Mouse (Mus musculus) left cerebral cortex, postnatal 36 days (tissue): Measurements from ENCODE around the gene Epn1. TPM values are rescaled to one million over a fixed set of nuclear protein-coding genes. Genes with fewer than 3 reads are reported as not detected.

Experiments
- DNase-seq, 2 experiments: peaks; one replicate each; pipeline ENCODE4 v3.0.0; 2021 to 2022; ENCODE audit warnings: low spot score in 2 of 2, mixed read lengths in 1 of 2
- intact Hi-C: fragments of 180-260 bp; cut with DNase I; formaldehyde crosslinking; loops from one replicate; pipeline ENCODE4 v1.15.1; 2025
- total RNA-seq, 2 experiments: library from RNA; stranded (reverse); gene quantifications; 2 replicates each; pipeline ENCODE4 v1.2.3; 2021

The Epn1 gene
- total RNA-seq, 2 experiments from 2014 or later: 435 to 530 TPM

GRCm38 (mm10) chr7:5086921-5087440, 6.9 kb downstream of the Epn1 start:
- no peak for DNase-seq
- intact Hi-C loops: loop anchor here (10.0 kb wide), 1 partner anchor 1442 kb away; the partner anchor contains the start of gene Cnot3

GRCm38 (mm10) chr7:5087886-5088285, 7.9 kb downstream of the Epn1 start:
- no peak for DNase-seq
- intact Hi-C loops: loop anchor here (10.0 kb wide), 1 partner anchor 1443 kb away; the partner anchor contains the start of gene Cnot3

- DNase-seq: peak; percentile 57 to 66
- intact Hi-C loops: loop anchor here (10.0 kb wide), 1 partner anchor 1445 kb away; the partner anchor contains the start of gene Cnot3
Observed at GRCm38 (mm10) chr7:5089853-5090252, 9.8 kb downstream of the Epn1 start.

GRCm38 (mm10) chr7:5091008-5091728, 11.1 kb downstream of the Epn1 start:
- peak; percentile 48 to 57 for DNase-seq
- intact Hi-C loops: no loop called here

- no peak for DNase-seq
- intact Hi-C loops: no loop called here
Observed at GRCm38 (mm10) chr7:5092381-5092780, 12.3 kb downstream of the Epn1 start.

GRCm38 (mm10) chr7:5092831-5093510, 12.9 kb downstream of the Epn1 start:
- intact Hi-C loops: no loop called here
- DNase-seq: peak; percentile 35 to 38

- no peak for DNase-seq
- intact Hi-C loops: no loop called here
Observed at GRCm38 (mm10) chr7:5098769-5099168, 18.7 kb downstream of the Epn1 start.

- DNase-seq: no peak
- intact Hi-C loops: no loop called here
Observed at GRCm38 (mm10) chr7:5099796-5100195, 19.8 kb downstream of the Epn1 start.

- DNase-seq: no peak
- intact Hi-C loops: no loop called here
Observed at GRCm38 (mm10) chr7:5101066-5101663, 21.1 kb downstream of the Epn1 start.

- intact Hi-C loops: no loop called here
Observed at GRCm38 (mm10) chr7:5102564-5102963, 22.5 kb downstream of the Epn1 start.

GRCm38 (mm10) chr7:5108272-5108671, 28.2 kb downstream of the Epn1 start:
- intact Hi-C loops: no loop called here
- no peak for DNase-seq

More at GRCm38 (mm10) chr7:5102564-5102963, 22.5 kb downstream of the Epn1 start:
- DNase-seq: no peak

- DNase-seq: no peak
- intact Hi-C loops: no loop called here
Observed at GRCm38 (mm10) chr7:5109301-5109700, 29.3 kb downstream of the Epn1 start.

- intact Hi-C loops: no loop called here
Observed at GRCm38 (mm10) chr7:5112701-5113100, 32.7 kb downstream of the Epn1 start.

GRCm38 (mm10) chr7:5116850-5117249, 36.8 kb downstream of the Epn1 start, which contains the start of gene Rfpl4:
TSS of gene Rfpl4 (minus strand) at chr7:5116950.
- intact Hi-C loops: no loop called here
- no peak for DNase-seq

More at GRCm38 (mm10) chr7:5112701-5113100, 32.7 kb downstream of the Epn1 start:
- DNase-seq: no peak

- DNase-seq: no peak
- intact Hi-C loops: no loop called here
Observed at GRCm38 (mm10) chr7:5125078-5125477, 45.0 kb downstream of the Epn1 start.

- peak; percentile 72 to 79 for DNase-seq
- intact Hi-C loops: no loop called here
Observed at GRCm38 (mm10) chr7:5125549-5126406, 45.7 kb downstream of the Epn1 start, which contains the start of gene Rasl2-9. TSS of gene Rasl2-9 (minus strand) at chr7:5125950.
